Mouse (Mus musculus) limb, embryonic 15.5 days (tissue): ENCODE data around the gene Foxe3. TPM values are rescaled to one million over a fixed set of nuclear protein-coding genes. Genes with fewer than 3 reads are reported as not detected.

Experiments used
- ATAC-seq: fragments of 200-750 bp; cut with Nextera tagmentation; 2 replicates; pipeline ENCODE4 v1.8.0; 2017; ENCODE audit warnings: low read depth, moderate TSS enrichment; ENCODE audit not compliant: insufficient number of reproducible peaks, low FRiP score, low TSS enrichment
- H3K27ac ChIP-seq: fragments of 300-500 bp; sonication (generic); 2 replicates; pipeline ENCODE4 v1.5.1; 2015; ENCODE audit warnings: moderate library complexity, mild to moderate bottlenecking, inconsistent platforms
- H3K27me3 ChIP-seq: fragments of 300-500 bp; sonication (generic); 2 replicates; pipeline ENCODE4 v1.6.1; 2015; ENCODE audit warnings: inconsistent platforms
- H3K36me3 ChIP-seq: fragments of 300-500 bp; sonication (generic); 2 replicates; pipeline ENCODE4 v1.6.1; 2015; ENCODE audit warnings: inconsistent platforms
- H3K4me1 ChIP-seq: fragments of 300-500 bp; sonication (generic); 2 replicates; pipeline ENCODE4 v1.6.1; 2015; ENCODE audit warnings: inconsistent platforms
- H3K4me2 ChIP-seq: fragments of 300-500 bp; sonication (generic); 2 replicates; pipeline ENCODE4 v1.6.1; 2015; ENCODE audit warnings: mild to moderate bottlenecking, inconsistent platforms
- H3K4me3 ChIP-seq: fragments of 300-500 bp; sonication (generic); 2 replicates; pipeline ENCODE4 v1.5.1; 2015; ENCODE audit warnings: mild to moderate bottlenecking, inconsistent platforms
- H3K9ac ChIP-seq: fragments of 300-500 bp; sonication (generic); 2 replicates; pipeline ENCODE4 v1.6.1; 2015; ENCODE audit warnings: inconsistent platforms
- H3K9me3 ChIP-seq: fragments of 300-500 bp; sonication (generic); 2 replicates; pipeline ENCODE4 v1.6.1; 2016; ENCODE audit warnings: inconsistent platforms
- WGBS: fragments of 180-500 bp; shearing (Covaris S2); methylation state at CpG from one replicate; pipeline ENCODE4 v1.1.7; 2015; 5-methylcytosine and 5-hydroxymethylcytosine counted together
- polyA plus RNA-seq: library from polyadenylated mRNA; unstranded; fragments of >200 nt; fragmentation: Nextera tagmentation; extraction: Ambion mirVana; gene quantifications from 2 replicates; pipeline ENCODE4 v1.2.1, GENCODE M21; 2015

Foxe3 gene
- polyA plus RNA-seq, 1 experiment from 2014 or later, result not detected

DNA sequence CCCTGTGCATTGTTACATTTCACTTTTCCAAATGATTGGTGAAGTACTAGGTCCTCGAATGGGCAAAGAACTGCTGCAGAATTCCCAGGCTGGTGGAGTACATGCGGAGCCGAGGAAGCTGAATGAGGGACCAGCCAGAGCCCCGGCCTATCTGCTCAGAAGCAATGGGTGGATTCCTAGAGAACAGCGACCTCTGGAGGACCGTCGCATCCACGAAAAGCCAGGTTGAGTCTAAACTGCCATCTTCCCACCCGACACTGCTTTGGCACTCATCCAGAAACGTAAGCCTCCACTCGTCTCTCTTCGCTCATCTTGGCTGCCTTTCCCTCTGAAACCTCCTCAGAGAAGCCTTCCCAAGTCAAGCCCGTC lies 12.2 kb downstream of the Foxe3 start:
- H3K27ac ChIP-seq, result no peak overlapping the region
- no peak overlapping the region for H3K9ac ChIP-seq
- peaks cover 14% of the 10 kb centered on the region for H3K4me1 ChIP-seq
- H3K9me3 ChIP-seq, result no peaks in the 10 kb centered on the region
- no peaks in the 10 kb centered on the region for H3K36me3 ChIP-seq
- ATAC-seq, result no peak
- no peak overlapping the region for H3K4me3 ChIP-seq
- 3% methylated on average over 13 of the region's 13 CpGs for WGBS
- peaks cover 94% of the 10 kb centered on the region for H3K27me3 ChIP-seq
- H3K4me2 ChIP-seq, result no peak overlapping the region

DNA sequence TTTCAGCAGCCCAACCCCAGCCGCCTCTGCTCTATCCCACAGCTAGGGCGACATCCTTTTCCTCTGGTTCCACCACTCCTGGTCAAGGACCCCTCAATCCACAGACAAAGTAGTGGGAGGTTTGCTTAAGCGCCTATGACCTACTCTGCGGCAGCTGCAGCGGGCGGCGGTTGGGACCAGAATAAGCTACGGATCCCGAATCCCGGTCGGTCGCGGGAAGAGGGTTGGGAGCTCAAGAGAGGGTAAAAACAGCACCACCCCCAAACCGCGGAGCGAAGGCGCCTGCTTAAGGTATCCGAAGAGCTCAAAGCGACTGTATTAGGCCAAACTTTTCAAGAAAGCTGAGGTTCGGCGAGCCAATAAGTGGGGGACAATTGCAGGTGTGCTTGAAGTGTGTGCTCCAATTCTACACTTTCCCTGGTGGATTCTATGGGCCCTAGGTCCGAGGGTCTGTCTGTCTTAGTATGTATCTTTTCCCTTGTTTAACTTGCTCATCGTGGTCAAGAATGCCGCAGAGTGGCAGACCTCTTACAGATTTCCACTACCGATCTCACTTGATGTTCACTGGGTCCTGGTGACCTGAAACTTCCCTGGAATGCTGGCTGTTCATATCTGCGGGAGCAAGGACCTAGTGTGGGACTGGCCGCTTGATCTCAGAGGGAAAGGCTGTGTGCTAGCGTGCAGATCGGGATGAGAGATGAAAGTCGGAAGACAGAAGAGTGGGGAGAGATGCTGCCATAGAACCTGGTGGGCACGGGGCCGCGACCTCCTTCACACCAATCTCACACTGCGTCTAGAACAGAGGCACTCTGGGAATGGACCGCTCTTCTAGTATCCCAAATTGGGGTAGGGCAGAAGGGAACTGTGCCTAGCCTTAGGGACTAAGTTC lies 12.9 kb downstream of the Foxe3 start:
- Histone ChIP-seq H3K9ac (no peak overlapping the region), H3K36me3 (no peaks in the 10 kb centered on the region), H3K27me3 (peaks cover 95% of the 10 kb centered on the region), H3K9me3 (no peaks in the 10 kb centered on the region), H3K27ac (no peak overlapping the region), H3K4me2 (no peak overlapping the region), H3K4me3 (no peak overlapping the region), H3K4me1 (peaks cover 20% of the 10 kb centered on the region)
- ATAC-seq, result no peak
- WGBS, result 8% methylated on average over 35 of the region's 35 CpGs

DNA sequence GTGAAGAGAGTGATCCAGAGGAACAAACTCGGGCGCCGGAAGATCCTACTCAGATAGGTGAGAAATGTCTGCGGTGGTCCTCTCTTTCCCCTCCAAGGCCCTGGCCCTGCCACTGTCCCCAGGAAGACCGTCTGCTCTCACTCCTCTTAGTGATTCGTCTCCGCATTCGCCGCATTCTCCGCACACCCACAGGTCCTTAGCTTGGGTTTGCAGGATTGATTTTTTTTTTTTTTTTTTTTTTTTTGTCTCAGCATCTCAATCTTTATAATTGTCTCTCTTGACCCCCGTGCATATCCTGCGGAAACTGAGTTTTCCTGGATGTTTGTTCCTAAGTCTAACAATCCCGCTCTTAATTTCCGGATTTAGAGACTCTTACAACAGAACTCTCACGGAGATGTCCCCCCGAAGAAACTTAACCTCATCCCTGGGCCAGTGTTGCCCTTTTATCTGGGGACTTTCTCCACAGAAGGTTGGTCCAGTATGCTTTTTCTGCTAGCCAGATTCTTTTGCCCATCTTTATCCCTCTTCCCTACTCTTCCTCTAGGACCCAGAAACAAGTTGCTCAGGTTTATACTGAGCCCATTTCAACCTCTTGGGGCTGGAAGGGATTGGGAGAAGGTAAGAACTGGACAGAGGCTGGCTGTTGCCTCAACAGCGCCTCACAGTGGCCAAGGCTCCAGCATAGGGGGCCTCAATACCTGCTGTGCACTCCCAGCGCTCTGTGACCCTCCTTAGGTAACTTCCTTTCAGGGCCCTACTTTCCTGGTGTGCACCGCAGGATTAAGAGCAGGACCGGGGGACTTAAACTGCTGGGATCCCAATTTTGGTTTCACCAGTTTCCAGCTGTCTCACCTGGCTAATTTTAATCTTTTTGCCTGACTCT lies 16.0 kb downstream of the Foxe3 start:
- H3K4me2 ChIP-seq, result peak overlapping the region; percentile 89
- H3K9me3 ChIP-seq, result no peaks in the 10 kb centered on the region
- 0 out of 2 replicates have a peak overlapping the region, but pooled peaks have one; percentile 47 for H3K9ac ChIP-seq
- peaks cover 31% of the 10 kb centered on the region for H3K4me1 ChIP-seq
- H3K27ac ChIP-seq, result no peak overlapping the region
- no peak for ATAC-seq
- no peaks in the 10 kb centered on the region for H3K36me3 ChIP-seq
- WGBS, result 4% methylated on average over 20 of the region's 20 CpGs
- peak overlapping the region; percentile 57 for H3K4me3 ChIP-seq
- peaks cover 98% of the 10 kb centered on the region for H3K27me3 ChIP-seq

DNA sequence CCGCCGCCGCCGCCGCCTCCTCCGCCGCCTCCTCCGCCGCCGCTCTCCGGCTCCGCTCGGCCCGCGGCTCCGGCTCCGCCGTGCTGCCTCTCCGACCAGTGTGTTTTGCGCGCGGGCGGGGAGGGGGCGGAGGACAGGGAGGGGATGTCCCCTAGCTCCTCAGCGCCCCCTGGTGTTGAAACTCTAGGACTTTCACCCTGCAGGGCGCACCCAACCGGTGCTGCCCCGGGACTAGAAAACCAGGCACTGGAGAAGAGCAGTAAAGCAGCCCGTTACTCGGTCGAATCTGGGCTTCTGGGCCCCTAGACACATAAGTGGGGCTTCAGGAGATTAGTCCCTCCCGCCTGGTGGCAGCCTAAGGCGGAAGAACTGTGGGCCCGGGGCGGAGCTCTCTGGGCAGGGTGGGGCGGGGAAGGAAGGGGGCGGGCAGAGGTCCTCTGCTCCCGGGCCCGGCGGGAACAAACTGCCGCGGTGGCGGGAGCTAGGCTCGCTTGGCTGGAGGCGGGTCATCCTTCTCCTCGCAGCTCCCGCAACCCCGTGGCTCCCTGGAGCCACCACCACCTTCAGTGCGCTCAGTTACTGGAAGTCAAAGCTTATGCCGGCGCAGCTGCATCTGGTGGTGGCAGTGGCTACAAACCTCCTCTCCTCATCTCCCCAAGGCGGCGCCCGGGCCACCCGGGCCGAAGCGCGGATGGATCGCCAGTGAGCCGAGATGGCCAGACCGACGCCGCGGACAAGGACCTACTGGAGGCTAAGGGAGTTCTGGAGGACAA lies 16.8 kb downstream of the Foxe3 start, which contains the start of gene Foxd2:
TSS of gene Foxd2 (minus strand) at position 45 of the 773 bp plus-strand sequence.
- ATAC-seq, result peak; percentile 90
- H3K9me3 ChIP-seq, result no peaks in the 10 kb centered on the region
- peak within 1 kb of the TSS; percentile 57 for H3K4me3 ChIP-seq
- peaks cover 31% of the 10 kb centered on the region for H3K4me1 ChIP-seq
- peak within 1 kb of the TSS; percentile 47 for H3K9ac ChIP-seq
- peak within 1 kb of the TSS; percentile 72 for H3K27ac ChIP-seq
- no peaks in the 10 kb centered on the region for H3K36me3 ChIP-seq
- H3K4me2 ChIP-seq, result peak within 1 kb of the TSS; percentile 89
- H3K27me3 ChIP-seq, result peaks cover 97% of the 10 kb centered on the region
- under 1% methylated on average over 60 of the region's 64 CpGs for WGBS

DNA sequence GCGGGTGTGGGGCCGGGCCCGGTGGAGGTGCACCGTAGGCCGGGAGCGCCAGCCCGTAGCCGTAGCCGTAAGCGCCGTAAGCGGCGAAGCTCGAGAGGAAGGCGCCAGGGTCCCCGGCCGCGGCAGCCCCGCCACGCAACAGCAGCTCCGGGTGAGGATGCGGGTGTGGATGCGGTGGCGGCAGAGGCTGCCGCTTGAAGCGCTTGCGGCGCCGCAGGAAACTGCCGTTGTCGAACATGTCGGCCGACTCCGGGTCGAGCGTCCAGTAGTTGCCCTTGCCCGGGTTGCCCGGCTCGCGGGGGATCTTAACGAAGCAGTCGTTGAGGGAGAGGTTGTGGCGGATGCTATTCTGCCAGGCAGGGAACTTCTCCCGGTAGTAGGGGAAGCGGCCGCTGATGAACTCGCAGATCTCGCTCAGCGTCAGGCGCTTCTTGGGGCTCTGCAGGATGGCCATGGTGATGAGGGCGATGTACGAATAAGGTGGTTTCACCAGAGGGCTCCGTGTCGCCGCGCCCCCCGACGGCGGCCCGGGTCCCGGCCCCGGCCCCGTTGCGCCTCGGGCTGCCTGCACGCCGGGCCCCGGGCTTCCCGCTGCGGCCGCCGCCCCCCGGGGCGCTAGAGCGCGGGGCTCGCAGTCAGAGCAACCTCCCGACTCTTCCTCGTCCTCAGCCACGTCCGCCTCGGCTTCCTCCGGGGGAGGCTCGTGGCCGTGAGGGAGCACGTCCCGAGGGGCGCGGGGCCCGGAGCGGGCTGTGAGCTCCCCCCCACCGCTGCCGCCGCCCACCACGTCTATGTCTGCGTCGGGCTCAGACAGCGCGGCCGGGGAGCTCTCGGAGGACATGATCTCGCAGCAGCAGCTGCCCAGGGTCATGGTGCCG lies 17.6 kb downstream of the Foxe3 start:
- no peaks in the 10 kb centered on the region for H3K36me3 ChIP-seq
- H3K27ac ChIP-seq, result peak overlapping the region; percentile 72
- H3K4me1 ChIP-seq, result peaks cover 25% of the 10 kb centered on the region
- ATAC-seq, result no peak
- WGBS, result under 1% methylated on average over 99 of the region's 103 CpGs
- peak overlapping the region; percentile 57 for H3K4me3 ChIP-seq
- H3K27me3 ChIP-seq, result peaks cover 97% of the 10 kb centered on the region
- peak overlapping the region; percentile 89 for H3K4me2 ChIP-seq
- no peaks in the 10 kb centered on the region for H3K9me3 ChIP-seq
- peak overlapping the region; percentile 47 for H3K9ac ChIP-seq

DNA sequence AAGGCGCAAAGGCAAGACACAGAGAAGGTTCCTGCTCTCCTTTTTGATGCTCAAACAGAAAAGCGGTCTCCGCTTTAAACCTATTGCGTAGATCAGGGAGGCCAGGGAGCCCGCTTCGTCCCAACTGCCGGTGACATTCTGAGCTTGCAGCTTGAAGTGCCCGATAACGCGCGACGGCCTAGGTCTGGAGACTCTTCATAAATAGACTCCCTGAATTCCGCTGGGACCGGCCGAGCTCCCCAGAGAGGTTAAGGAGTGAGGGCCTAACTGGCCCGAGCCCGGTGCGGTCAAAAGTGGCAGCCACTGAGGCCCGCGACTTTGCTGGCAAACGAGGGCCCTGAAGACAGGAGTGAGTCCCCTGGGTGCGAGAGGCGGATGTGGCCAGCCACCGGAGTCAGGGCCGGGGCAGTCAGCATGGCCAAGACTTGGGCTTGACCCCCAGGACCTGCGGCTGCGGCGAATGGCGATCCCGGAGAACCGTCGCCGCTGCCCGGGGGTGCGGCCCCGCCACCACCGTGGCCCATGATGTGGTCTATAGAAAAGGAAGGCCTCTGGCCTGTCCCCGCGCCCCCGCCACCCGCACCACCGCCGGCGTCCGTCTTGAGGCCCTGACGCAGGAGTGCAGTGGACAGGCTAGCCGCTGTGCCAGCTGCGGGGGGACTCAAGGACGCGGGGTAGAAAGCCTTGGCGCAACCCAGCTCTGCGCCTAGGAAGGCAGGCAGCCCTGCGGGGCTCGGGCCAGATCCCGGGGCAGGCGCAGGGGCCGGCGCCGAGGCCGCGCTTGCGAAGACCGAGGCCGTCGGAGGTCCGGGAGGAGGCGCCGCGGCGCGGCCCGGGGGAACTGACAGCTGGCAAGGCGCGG lies 18.5 kb downstream of the Foxe3 start:
- Histone ChIP-seq H3K9me3 (no peaks in the 10 kb centered on the region), H3K9ac (peak overlapping the region; percentile 47), H3K4me3 (peak overlapping the region; percentile 57), H3K4me1 (peaks cover 33% of the 10 kb centered on the region), H3K36me3 (no peaks in the 10 kb centered on the region), H3K27me3 (peaks cover 97% of the 10 kb centered on the region), H3K27ac (no peak overlapping the region), H3K4me2 (peak overlapping the region; percentile 89)
- WGBS, result 3% methylated on average over 73 of the region's 74 CpGs
- ATAC-seq, result no peak

DNA sequence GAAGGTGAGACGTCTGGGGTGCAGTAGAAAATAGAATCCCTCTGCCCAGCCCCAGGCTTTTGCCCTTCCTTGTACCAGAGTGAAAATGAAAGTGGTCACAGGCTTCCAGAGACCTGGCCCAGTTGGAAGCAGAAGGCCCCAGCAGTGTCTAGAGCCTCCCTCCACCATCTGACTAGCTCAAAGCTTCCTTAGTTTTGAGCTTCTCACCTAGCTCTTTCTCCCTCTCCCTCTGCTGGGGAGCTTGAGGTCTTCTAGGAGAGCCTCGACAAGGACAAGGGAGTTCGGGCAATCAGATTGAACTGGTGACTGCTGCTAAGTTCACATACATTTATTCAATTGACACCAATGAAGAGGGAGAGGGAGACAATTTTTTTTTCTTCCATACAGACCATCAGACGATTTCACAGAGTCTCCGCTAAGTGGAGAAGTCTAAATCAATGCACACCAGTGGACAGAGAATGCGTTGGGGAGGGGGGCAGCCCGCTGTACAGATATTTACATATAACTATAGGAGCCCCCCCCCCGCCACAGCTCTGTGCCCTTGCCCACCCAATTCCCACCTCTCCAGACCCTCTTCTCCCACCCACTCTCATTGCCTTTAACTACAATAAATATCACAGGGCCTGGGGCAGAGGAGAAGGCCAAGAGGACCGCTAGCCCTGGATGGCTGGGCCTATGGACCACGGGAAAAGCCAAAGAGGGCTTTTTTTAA lies 19.7 kb downstream of the Foxe3 start:
- peak overlapping the region; percentile 57; the same call in 1 of the 2 replicates for H3K4me3 ChIP-seq
- no peak for ATAC-seq
- WGBS, result 27% methylated on average over 10 of the region's 10 CpGs
- peaks cover 40% of the 10 kb centered on the region for H3K4me1 ChIP-seq
- peak overlapping the region; percentile 4; the same call in 1 of the 2 replicates for H3K4me2 ChIP-seq
- no peak overlapping the region for H3K27ac ChIP-seq
- H3K9me3 ChIP-seq, result no peaks in the 10 kb centered on the region
- peaks cover 98% of the 10 kb centered on the region for H3K27me3 ChIP-seq
- no peaks in the 10 kb centered on the region for H3K36me3 ChIP-seq
- no peak overlapping the region for H3K9ac ChIP-seq

DNA sequence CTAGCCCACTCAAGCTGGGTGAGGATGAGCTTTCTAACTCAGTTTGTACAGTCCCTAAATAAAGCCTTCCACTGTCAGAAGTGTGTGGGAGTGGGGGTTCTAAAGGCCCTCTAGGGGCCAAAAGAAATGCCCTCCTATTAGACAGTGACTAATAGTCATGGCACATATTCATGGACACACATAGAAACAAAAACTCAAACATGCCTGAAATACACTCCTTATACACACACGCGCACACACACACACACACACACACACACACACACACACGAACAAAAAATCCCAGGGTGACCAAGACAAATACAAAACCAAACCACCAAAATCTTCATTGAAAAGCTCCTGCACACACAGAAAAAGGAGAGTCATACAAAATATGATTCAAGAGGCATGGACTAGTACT lies 20.3 kb downstream of the Foxe3 start:
- WGBS, result 59% methylated on average over 3 of the region's 3 CpGs
- H3K4me3 ChIP-seq, result no peak overlapping the region
- H3K4me1 ChIP-seq, result peaks cover 40% of the 10 kb centered on the region
- no peaks in the 10 kb centered on the region for H3K36me3 ChIP-seq
- peaks cover 98% of the 10 kb centered on the region for H3K27me3 ChIP-seq
- H3K4me2 ChIP-seq, result peak overlapping the region; percentile 4; the same call in 1 of the 2 replicates
- H3K9me3 ChIP-seq, result no peaks in the 10 kb centered on the region
- H3K9ac ChIP-seq, result no peak overlapping the region
- no peak for ATAC-seq
- no peak overlapping the region for H3K27ac ChIP-seq

DNA sequence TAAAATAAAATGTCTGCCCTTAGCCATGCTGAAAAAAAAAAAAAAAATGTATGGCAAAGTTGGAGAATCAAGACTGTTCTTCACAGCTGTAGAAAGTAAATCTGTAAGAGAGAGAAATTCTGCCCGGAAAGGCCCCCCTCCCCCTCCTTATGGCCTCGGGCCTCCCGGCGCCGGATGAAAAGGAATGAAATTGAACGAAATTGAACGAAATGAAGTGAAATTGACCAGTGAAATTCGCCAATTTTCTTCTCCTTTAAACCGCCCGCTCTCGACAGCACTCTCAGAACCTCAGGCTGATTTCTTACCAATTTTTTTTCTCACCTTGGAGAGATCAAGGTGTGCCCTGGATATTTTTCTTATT lies 22.4 kb downstream of the Foxe3 start:
- no peak for ATAC-seq
- H3K27ac ChIP-seq, result no peak overlapping the region
- no peak overlapping the region; the same call in 1 of the 2 replicates for H3K4me3 ChIP-seq
- no peak overlapping the region for H3K9ac ChIP-seq
- H3K4me2 ChIP-seq, result no peak overlapping the region
- H3K27me3 ChIP-seq, result peaks cover 98% of the 10 kb centered on the region
- H3K4me1 ChIP-seq, result peaks cover 30% of the 10 kb centered on the region
- WGBS, result 13% methylated on average over 11 of the region's 11 CpGs
- no peaks in the 10 kb centered on the region for H3K36me3 ChIP-seq
- H3K9me3 ChIP-seq, result no peaks in the 10 kb centered on the region
